Mouse (Mus musculus): ENCODE measurements at regions not wholly inside any gene's neighbourhood (a gene's known extent, or its start where the extent isn't known, plus 50 kb on each side); places are given as distances from the start of the nearest gene placed in this dataset.

- no peak for TF ChIP-seq ZC3H11A (IDR thresholded peaks at IDR 0.05; ENCODE audit: low read depth, low read length)
Measured at GRCm38 (mm10) chr5:64577424-64577823, 225.8 kb upstream of the Klf3 start (continued).

DNA sequence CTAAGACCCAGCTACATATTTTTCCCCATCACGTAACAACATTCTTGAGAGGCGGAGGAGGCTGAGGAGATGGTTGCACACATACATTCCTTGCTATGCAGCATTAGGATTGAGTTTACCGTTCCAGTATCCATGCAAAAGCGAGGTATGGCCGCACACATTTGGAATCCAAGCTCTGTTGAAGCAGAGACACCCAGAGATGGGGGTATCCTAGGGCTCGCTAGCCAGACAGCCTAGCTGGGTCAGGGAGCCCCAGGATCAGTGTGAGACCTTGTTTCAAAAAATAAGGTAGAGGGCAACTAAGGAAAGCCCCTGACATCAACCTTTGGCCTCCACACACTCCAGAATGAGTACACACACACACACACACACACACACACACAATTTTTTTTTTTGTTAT lies 224.7 kb upstream of the Klf3 start:
- no peaks in the 10 kb centered on the region for H3K79me2 ChIP-seq (ENCODE audit: control insufficient read depth, insufficient read depth, low read length, poor library complexity)
- H3K9me3 ChIP-seq (replicated peaks; ENCODE audit: insufficient read depth, low read length) = no peaks in the 10 kb centered on the region
- peaks cover 28 to 39% of the 10 kb centered on the region in 2 experiments for H3K4me1 ChIP-seq (ENCODE audit: control insufficient read depth in 1 of 2, insufficient read depth in 2 of 2, low read length in 2 of 2)
- H3K36me3 ChIP-seq (ENCODE audit: control insufficient read depth in 1 of 2, insufficient read depth in 2 of 2, low read length in 2 of 2) = peaks cover 0 to 36% of the 10 kb centered on the region in 2 experiments; a peak in 2 of 4 replicates
- no peak for DNase-seq (ENCODE audit: low read depth, low spot score)
- H3K4me3 ChIP-seq (ENCODE audit: control insufficient read depth in 1 of 2, insufficient read depth in 1 of 2, low read depth in 2 of 2, low read length in 2 of 2) = no peak overlapping the region
- peak overlapping the region; percentile 48; the same call in 1 of the 2 replicates for H3K27ac ChIP-seq (ENCODE audit: control insufficient read depth, low read depth, low read length)
- H3K9ac ChIP-seq (ENCODE audit: control insufficient read depth, low read depth, low read length, poor library complexity, severe bottlenecking) = no peak overlapping the region
- H3K27me3 ChIP-seq (ENCODE audit: control insufficient read depth in 1 of 2, insufficient read depth in 2 of 2, low read length in 2 of 2) = no peaks in the 10 kb centered on the region
- TF ChIP-seq RCOR1 (IDR thresholded peaks at IDR 0.05; ENCODE audit: low read depth, low read length) = no peak
- TF ChIP-seq TBP (IDR thresholded peaks at IDR 0.05; ENCODE audit: low read depth, low read length) = no peak
- TF ChIP-seq POLR2AphosphoS2 (IDR thresholded peaks at IDR 0.05; ENCODE audit: low read length) = no peak
- no peak for TF ChIP-seq MYC (IDR thresholded peaks at IDR 0.05; ENCODE audit: low read depth, low read length)

- Histone ChIP-seq H3K9ac (ENCODE audit: control insufficient read depth, low read depth, low read length, poor library complexity, severe bottlenecking) (peak overlapping the region; percentile 56), H3K4me1 (ENCODE audit: control insufficient read depth in 1 of 2, insufficient read depth in 2 of 2, low read length in 2 of 2) (peaks cover 28 to 39% of the 10 kb centered on the region in 2 experiments), H3K27ac (ENCODE audit: control insufficient read depth, low read depth, low read length) (0 out of 2 replicates have a peak overlapping the region, but pooled peaks have one; percentile 6), H3K36me3 (ENCODE audit: control insufficient read depth in 1 of 2, insufficient read depth in 2 of 2, low read length in 2 of 2) (peaks cover 0 to 36% of the 10 kb centered on the region in 2 experiments; a peak in 2 of 4 replicates), H3K79me2 (ENCODE audit: control insufficient read depth, insufficient read depth, low read length, poor library complexity) (no peaks in the 10 kb centered on the region), H3K27me3 (ENCODE audit: control insufficient read depth in 1 of 2, insufficient read depth in 2 of 2, low read length in 2 of 2) (no peaks in the 10 kb centered on the region), H3K4me3 (ENCODE audit: control insufficient read depth in 1 of 2, insufficient read depth in 1 of 2, low read depth in 2 of 2, low read length in 2 of 2) (peak overlapping the region in 1 of 2 experiments; percentile 51; a peak in 2 of 4 replicates), H3K9me3 (replicated peaks; ENCODE audit: insufficient read depth, low read length) (no peaks in the 10 kb centered on the region)
- DNase-seq (ENCODE audit: low read depth, low spot score) = no peak
- TF ChIP-seq POLR2AphosphoS2 (IDR thresholded peaks at IDR 0.05; ENCODE audit: low read length) (no peak), ZNF384 (IDR thresholded peaks at IDR 0.05; ENCODE audit: low read depth, low read length) (peak; percentile 56)
Measured at GRCm38 (mm10) chr5:64579086-64579485, 224.1 kb upstream of the Klf3 start.

DNA sequence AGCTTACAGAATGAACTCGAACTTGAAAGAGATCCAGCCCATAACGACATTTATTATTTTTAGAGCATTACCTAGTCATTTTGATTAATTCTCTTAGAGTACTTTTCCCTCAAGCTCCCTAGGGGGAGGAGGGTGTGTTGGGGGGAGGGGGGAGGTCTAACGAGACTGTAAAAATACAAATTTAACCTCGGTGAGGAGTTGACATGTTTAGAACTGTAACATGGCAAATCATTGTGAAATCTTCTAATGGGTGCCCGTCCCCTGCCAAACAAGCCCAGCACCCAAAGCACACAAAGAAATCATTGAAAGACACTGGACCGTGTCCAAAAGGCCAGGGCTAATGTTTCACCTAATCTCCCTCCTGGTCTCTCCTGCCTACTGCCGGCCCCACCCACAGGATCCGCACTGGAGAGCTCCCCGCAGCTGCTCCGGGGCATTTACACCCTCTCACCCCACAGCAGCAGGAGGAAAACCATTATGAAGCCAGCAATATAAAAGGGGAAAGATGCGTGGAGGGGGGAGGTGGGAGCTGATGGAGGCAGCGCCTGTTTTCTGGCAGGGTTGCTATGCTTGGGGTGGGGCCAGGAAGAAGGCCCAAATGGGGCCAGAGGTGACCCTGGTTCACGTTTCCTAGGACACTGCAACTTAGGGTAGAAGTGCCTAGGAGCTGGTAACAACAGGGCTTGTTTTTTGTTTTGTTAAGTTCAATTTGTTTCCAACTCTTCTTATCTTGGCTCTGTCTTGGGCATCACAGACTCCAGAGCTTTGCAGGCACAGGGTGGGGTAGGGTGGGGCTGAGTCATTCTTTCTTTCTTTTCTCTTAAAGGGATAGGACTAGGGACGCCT lies 223.5 kb upstream of the Klf3 start:
- TF ChIP-seq SIN3A (IDR thresholded peaks at IDR 0.05; ENCODE audit: low read length) (peak; percentile 74), SMC3 (IDR thresholded peaks at IDR 0.05; ENCODE audit: low read depth, low read length) (0 out of 2 replicates have a peak, but pooled peaks have one; percentile 3), HCFC1 (IDR thresholded peaks at IDR 0.05; ENCODE audit: low read depth, low read length) (0 out of 2 replicates have a peak, but pooled peaks have one; percentile 25), ZKSCAN1 (IDR thresholded peaks at IDR 0.05; ENCODE audit: low read depth, low read length) (no peak), RCOR1 (IDR thresholded peaks at IDR 0.05; ENCODE audit: low read depth, low read length) (0 out of 2 replicates have a peak, but pooled peaks have one; percentile 7), GATA1 (IDR thresholded peaks at IDR 0.05; ENCODE audit: low read depth, low read length) (0 out of 2 replicates have a peak, but pooled peaks have one; percentile 12), MYC (IDR thresholded peaks at IDR 0.05; ENCODE audit: low read depth, low read length) (no peak), USF2 (IDR thresholded peaks at IDR 0.05; ENCODE audit: borderline replicate concordance in 1 of 2, insufficient read depth in 1 of 2, low read depth in 1 of 2, low read length in 2 of 2) (no peak), EP300 (IDR thresholded peaks at IDR 0.05; ENCODE audit: low read depth in 1 of 2, low read length in 2 of 2) (peak in 1 of 2 experiments; percentile 32; a peak in 1 of 4 replicates), TCF12 (IDR thresholded peaks at IDR 0.05; ENCODE audit: low read depth, low read length) (peak; percentile 15; the same call in 1 of the 2 replicates), ZNF384 (IDR thresholded peaks at IDR 0.05; ENCODE audit: low read depth, low read length) (peak; percentile 26; the same call in 1 of the 2 replicates), POLR2AphosphoS5 (IDR thresholded peaks at IDR 0.05; ENCODE audit: borderline replicate concordance, low read depth, low read length) (no peak), ETS1 (IDR thresholded peaks at IDR 0.05; ENCODE audit: low read depth, low read length) (0 out of 2 replicates have a peak, but pooled peaks have one; percentile 36), CHD2 (IDR thresholded peaks at IDR 0.05; ENCODE audit: low read length) (0 out of 2 replicates have a peak, but pooled peaks have one; percentile 10), ZMIZ1 (IDR thresholded peaks at IDR 0.05; ENCODE audit: low read depth, low read length) (no peak)
- H3K79me2 ChIP-seq (ENCODE audit: control insufficient read depth, insufficient read depth, low read length, poor library complexity) = no peaks in the 10 kb centered on the region
- H3K27me3 ChIP-seq (ENCODE audit: control insufficient read depth in 1 of 2, insufficient read depth in 2 of 2, low read length in 2 of 2) = no peaks in the 10 kb centered on the region
- H3K4me1 ChIP-seq (ENCODE audit: control insufficient read depth in 1 of 2, insufficient read depth in 2 of 2, low read length in 2 of 2) = peaks cover 28 to 39% of the 10 kb centered on the region in 2 experiments
- H3K9ac ChIP-seq (ENCODE audit: control insufficient read depth, low read depth, low read length, poor library complexity, severe bottlenecking) = peak overlapping the region; percentile 56
- peak overlapping the region; percentile 87 for H3K27ac ChIP-seq (ENCODE audit: control insufficient read depth, low read depth, low read length)
- peak; percentile 81 for DNase-seq (ENCODE audit: low read depth, low spot score)
- H3K9me3 ChIP-seq (replicated peaks; ENCODE audit: insufficient read depth, low read length) = no peaks in the 10 kb centered on the region
- peaks cover 0 to 36% of the 10 kb centered on the region in 2 experiments; a peak in 2 of 4 replicates for H3K36me3 ChIP-seq (ENCODE audit: control insufficient read depth in 1 of 2, insufficient read depth in 2 of 2, low read length in 2 of 2)
- H3K4me3 ChIP-seq (ENCODE audit: control insufficient read depth in 1 of 2, insufficient read depth in 1 of 2, low read depth in 2 of 2, low read length in 2 of 2) = peak overlapping the region; percentile 46 to 51

Data from MEL (cell line).